Mouse (Mus musculus): ENCODE measurements around the gene Btbd2.
A peak's percentile ranks its signal among the peaks of the same experiment; 100 is the strongest.

The Btbd2 gene

DNA sequence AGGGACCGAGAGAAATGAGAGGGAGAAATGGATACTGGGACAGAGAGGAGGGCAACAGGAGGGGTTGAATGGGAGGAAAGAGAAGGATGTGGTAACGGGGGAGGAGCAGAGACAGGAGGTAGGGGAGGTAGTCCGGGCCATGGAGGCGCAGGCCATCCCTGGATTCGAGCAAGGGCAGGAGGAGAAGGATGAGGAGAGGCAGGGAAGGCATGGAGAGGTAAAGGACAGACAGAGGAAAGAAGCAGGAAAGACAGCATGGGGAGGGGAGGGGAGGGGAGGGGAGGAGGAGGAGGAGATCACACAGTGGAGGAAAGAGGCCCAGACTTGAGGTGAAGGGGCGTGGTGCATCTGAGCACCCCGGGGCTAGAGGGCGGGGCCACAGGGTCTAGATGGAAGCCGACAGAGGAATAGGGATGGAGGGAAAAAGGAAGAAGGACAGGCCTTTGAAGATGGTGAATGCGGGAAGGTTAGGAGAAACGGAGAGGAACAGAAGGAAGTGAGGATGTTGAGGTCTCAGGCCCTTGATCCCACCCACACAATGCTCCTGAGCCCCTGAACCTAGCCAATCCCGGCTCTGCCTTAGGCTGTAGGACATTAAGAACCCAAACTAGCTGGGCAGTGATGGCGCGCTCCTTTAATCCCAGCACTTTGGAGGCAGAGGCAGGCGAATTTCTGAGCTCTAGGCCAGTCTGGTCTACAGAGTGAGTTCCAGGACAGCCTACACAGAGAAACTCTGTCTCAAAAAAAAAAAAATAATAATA is at the start of gene Btbd2:
Gene Btbd2, minus strand, starts transcription at position 209 of the 761 bp plus-strand sequence.
- DNase-seq (ENCODE audit: low spot score), result no peak

DNA sequence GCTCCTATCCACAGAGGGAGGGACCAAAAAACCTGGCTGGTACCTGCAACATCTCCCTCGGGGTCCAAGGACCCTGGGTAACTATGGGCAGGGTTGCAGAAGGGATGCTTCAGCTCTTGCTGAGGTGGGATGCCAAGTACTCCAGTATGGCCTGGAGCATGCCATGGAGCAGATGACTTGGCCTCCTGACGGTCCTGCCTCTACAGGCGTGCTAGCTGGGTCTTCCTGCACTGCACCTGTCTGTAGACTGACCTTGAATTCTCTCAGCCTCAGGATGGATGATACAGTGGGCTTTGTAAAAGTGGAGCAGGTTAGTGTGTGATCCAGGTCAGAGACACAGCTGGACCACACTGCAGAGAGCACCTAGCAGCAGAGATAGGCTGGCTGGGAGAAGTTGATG is 48.6 kb upstream of the Btbd2 start:
- DNase-seq (ENCODE audit: low spot score), result no peak

DNA sequence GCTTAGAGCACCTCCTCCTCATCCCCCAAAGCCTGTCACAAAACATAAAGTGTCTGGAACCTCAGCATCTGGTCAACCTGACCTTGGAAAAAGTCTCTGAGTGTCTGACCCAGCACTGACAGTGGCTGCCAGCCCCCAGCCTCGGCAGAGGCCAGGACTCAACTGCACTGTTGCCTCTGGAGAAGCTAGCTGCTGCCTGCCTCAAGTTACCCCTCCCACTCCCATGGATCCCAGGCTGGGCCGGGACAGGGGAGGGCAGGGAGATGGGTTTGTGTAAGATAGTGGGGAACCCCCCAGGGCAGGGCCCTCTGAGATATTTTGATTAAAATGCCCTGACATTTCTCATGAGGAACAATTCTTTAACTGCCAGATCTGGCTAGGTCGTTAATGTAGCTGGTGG is 48.2 kb upstream of the Btbd2 start:
- DNase-seq (ENCODE audit: low spot score), result no peak

DNA sequence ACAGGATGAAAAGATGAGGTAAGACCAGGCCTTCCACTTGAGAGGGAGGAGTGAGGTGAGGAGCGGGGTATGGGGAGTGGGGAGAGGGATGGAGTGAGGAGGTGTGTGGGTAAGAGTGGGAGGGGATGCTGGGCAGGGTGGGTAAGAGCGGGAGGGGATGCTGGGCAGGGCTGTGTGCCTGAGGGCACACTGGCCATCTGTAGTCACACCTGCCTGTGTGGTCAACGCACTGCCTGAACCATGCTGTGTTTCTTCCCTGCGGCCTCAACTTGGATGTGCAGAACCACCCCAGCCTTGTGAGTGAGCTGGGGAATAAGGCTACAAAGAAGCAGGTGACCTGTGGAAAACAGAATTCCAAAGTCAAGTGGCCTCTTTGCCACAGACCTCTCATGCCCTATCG is 47.5 kb upstream of the Btbd2 start:
- DNase-seq (ENCODE audit: low spot score), result no peak

DNA sequence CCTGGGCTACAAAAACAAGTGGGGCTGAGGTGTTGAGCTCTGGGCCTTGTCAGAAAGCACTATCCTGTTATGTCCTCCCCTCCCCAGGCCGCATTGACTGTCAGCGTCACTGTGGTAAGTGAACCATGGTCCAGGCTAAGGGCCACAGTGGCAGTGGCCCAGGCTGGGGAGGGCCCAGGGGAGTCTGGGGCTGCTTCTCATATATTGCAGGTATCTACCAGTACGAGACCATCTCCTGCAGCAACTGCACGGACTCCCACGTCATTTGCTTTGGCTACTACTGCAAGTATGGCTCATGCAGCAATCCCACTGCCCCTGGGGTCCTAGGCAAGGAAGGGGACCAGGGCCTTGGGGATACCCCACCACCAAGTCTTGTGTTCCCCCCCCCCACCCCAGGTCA is 46.8 kb upstream of the Btbd2 start:
- DNase-seq (ENCODE audit: low spot score), result no peak

DNA sequence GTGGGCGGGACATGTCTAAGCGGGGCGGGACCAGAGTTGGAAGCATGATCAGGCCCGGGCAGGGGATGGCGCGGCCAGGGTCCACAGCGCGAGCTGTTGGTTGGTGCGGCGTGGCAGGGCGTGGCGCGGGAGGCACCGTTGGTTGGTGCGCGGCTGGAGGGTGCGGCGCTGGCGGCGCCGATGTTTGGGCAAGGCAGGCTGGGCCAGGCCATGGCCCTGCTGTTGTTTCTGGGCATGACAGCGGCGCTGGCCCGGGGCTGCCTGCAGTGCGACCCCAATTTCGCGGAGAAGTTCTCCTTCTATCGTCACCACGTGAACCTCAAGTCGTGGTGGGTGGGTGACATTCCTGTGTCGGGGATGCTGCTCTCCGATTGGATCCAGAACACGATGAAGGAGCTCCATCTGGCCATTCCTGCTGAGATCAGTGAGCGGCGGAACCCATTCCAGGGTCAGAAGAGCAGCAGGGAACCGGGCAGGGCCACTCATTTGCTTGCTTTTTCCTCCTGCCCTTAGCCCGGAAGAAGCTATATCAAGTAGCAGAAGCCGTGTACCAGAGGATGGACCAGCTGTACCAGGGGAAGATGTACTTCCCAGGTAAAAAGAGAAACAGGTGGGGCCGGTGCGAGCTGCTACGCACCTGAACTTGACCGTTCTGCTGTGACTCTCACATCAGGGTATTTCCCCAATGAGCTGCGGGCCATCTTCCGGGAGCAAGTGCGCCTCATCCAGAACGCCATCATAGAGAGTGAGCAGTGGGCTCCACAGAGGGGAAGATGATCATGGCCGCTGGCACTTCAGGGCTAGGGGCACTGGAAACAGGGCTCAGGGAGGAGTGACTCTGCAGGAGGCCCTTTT is 45.9 kb upstream of the Btbd2 start:
- DNase-seq (ENCODE audit: low spot score), result peak; percentile 96

DNA sequence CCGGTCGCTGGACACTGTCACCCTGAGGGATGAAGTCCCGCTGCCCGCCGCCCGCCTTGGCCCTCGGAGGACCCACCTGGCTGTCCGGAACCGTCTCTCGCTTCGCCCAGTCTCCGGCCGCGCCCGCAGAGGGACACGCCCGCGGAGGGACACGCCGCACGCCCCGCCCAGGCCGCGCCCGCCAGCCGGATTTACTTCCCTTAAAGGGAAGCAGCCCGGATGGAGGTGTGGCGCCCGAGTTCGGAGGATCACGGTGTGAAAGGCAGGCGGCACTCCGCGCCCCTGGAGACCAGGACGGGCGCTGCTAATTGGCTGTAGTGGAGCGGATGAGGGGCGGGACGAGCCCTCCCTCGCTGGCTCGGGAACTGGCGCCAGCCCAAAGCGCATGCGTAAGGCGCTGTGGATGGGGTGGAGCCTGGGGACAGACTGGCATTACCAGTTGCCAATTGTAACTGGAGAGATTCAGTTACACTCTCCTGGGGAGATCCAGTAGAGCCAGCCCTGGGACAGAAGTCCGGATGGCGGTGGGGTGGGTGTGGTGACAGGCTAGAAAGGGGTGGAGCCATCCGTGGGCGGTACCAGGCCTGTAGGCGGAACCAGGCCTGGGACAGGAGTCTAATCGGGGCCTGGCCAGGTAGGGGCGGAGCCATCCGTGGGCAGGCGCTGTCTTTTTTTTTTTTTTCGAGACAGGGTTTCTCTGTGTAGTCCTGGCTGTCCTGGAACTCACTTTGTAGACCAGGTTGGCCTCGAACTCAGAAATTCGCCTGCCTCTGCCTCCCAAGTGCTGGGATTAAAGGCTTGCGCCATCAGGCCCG is 45.1 kb upstream of the Btbd2 start, which contains the start of the genes Mob3a and Izumo4:
Gene Mob3a, minus strand, starts transcription at position 257 of the 815 bp plus-strand sequence.
Gene Izumo4, plus strand, starts transcription at position 464 of the 815 bp plus-strand sequence.
- DNase-seq (ENCODE audit: low spot score), result peak; percentile 97

DNA sequence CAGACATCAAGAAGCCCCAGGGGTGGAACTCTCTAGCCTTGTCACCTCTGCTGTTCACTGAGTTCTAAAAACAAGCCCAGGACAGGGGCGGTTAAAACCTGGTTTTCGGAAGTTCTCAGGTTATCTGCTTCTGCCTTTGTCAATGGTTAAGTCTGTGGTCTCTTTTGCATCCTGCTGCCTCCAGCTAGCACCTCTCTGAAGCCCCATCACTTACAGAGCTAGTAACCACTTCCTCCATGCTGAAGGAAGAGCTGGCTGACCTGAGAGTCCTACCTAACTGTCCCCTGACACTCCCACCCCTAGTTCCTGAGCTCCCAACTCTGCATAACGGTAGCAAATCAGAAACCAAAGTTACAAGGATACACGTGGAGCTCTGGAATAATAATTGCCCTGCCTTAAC is 43.9 kb upstream of the Btbd2 start:
- DNase-seq (ENCODE audit: low spot score), result no peak

DNA sequence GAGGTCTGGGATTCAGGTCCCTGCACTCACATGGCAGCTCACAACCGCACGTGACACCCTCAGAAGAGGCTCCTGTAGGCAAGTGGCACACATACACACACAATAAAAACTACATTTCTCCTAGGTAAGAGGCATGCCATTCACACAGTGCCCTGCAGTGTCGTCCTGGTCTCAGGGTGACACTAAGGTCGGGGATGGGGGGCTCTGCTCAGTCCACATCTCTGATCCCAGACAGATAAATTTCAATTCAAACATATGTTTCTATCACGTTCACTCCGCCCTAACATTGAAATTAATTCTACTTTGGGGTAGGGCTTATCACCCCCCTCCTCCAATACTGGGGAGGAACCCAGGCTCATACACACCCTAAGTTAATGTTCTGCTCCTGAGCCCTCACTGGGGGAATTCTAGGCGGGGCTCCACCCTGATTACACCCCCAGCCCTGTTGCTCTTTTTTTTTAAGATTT is 43.2 kb upstream of the Btbd2 start:
- no peak for DNase-seq (ENCODE audit: low spot score)

DNA sequence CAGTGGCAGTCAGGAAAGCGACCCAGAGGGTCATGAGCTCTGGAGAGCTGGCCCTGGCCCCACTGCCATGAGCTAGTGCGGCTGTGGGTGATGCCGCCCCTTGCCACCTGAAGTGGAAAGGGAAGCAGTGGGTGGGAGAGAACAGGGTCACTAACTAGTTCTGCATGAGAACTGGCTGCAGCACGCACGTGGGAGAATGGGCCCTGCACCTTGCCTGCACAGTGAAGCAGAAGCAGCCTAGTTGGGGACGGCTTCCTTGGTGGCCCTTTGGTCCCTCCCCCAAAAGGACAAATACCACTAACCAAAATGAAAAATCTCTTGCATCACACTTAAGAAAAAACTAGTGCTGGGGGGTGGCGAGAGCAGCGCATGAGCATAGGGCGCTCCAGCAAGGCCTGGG is 41.7 kb upstream of the Btbd2 start:
- DNase-seq (ENCODE audit: low spot score), result no peak

DNA sequence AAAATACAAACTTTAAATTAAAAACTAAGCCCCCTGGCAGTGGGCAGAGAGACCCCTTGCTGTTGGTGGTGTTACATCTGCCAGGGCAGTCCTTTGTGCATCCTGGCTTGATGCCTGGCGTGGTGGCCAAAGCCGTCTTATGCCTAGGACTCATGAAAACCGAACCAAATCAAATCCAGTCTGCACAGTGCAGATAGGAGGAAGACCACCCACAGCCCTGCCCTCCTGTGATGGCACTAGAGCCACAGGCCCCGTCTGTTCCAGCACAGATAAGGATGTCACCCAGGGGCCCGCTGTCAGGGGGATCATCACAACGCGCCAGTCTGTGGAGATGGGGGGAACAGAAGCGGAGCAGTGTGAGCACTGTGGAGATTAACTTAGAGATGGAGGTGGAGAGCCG is 40.9 kb upstream of the Btbd2 start:
- DNase-seq (ENCODE audit: low spot score), result no peak

DNA sequence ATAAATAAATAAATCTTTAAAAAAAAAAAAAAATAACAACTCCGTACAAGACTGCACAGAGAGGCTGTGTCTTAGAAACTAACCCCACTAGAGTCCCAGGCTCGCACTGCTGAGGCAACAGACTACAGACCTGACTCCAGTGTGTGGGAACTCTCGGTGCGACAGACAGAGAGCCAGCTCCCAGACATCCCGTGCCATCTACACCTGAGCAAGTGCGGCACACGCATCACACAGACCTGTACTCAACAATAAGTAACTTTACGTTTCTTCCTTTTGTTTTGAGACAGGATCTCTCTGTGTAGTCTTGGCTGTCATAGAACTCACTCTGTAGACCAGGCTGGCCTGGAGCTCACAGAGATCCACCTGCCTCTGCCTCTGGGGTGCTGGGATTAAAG is 40.5 kb upstream of the Btbd2 start:
- no peak for DNase-seq (ENCODE audit: low spot score)

DNA sequence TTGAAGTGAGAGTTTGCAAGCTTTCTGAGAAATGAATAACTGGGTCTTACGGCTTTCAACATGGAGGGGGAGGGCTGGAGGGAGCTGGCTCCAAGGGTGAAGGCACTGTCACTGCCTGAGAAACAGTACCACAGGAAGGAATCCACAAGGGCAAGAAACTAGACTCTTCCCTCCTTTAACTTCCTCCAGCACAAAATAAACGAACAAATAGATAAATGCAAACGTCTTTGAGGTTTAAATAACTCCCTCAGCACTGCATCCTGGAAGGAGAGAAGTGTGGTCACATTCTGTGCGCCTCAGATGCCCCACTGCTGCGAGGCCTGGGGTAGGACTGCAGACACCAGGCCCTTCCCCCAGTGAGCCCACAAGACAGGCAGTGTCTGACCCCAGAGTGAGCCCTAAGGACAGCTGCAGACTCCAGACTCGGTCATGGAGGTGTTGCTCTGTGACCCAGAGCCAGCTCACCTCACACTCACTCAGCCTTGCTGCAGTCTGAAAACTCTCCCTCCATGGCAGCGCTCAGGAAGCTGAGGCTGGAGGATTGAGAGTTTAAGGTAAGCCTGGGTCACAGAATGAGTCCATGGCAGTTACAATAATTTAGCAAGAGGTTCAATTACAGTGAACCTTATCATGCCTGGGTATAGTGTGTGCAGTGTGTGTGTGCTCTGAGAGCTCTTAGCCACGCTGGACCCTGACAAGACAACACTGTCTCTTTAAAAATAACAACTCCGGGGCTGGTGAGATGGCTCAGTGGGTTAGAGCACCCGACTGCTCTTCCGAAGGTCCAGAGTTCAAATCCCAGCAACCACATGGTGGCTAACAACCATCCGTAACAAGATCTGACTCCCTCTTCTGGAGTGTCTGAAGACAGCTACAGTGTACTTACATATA is 39.9 kb upstream of the Btbd2 start:
- DNase-seq (ENCODE audit: low spot score), result no peak

DNA sequence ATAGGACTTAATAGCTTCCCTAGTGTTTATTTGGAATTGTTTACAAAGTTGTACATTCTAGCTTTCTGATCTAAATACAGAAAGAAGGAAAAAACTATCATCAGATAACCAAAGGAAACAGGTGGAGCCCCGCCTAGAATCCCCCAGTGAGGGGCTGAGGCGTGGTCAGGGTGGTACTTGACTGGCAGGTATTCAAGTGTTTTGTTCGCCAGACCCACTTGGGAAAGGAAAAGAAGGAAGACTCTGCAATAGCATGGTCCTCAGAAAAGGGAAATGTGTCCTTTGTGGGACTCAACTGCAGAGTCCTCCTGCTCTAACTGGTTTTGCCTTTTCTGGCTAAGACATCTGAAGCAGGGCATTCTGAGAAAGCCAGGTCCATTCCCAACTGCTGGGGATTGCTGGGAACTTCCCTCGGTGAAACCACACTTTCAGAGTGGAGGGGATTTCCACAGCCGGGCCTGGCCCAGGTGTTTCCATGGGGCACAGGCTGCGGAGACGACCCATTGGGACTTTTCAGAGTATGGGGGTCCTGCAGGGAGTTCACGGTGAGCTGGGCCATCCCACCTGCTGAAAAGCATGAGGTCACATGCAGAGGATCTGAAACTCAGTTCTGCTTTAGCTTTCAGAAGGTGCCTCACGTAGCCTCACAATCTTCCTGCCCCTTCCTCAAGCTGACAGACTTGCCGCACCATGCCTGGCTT is 39.1 kb upstream of the Btbd2 start:
- DNase-seq (ENCODE audit: low spot score), result no peak

DNA sequence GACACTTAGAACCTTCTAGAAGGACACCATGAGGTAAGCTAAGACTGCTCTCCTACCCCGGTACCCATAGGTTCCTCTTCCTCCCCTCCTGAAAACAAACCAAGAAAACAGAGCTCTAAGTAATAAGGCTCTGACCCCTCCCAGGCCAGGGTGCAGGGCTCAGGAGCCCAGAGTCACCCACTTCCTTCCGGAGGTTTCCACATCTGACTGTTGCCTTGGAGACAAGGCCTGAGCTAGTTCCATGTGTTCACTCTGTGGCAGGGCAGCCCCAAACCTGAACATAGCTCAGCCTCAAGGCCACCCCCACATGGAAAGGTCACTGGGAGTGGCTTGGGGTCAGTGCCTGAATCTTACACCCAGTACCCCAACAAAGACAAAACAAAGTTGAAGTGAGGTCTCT is 38.3 kb upstream of the Btbd2 start:
- DNase-seq (ENCODE audit: low spot score), result no peak

DNA sequence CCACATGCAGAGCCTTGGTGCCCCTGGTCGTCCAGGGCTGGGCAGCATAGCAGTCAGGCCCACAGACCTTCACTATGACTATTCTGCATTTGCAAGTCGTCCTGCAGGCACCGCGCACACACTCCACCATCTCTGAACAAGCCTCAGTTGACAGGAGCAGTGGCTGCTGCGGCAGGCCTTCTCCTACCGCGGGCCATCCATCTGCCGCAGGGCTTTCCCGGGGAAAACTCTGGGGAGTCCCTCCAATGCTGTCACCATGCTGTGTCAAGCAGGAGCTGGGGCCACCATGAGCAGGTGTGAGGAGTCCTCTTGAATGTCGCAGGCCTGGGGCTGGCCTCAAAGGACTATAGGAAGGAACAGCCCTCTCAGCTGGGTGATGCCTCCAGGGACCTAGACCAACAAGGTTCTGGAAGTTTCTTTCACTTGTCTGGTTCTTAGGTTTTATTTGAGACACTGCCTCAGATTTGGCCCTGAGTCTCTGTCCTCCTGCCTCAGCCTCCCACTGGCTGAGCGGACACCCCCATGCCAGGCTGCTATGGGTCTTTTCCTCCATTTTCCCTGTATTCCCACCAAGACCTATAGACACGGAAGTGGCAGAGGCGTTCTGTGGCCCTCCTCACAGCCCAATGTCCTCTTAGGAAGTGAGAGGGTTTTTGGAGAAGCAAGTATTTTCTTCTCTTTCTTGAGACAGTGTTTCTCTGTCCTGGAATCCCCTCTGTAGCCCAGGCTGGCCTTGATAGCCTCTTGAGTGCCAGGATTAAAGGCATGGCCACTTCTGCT is 37.5 kb upstream of the Btbd2 start:
- no peak for DNase-seq (ENCODE audit: low spot score)

DNA sequence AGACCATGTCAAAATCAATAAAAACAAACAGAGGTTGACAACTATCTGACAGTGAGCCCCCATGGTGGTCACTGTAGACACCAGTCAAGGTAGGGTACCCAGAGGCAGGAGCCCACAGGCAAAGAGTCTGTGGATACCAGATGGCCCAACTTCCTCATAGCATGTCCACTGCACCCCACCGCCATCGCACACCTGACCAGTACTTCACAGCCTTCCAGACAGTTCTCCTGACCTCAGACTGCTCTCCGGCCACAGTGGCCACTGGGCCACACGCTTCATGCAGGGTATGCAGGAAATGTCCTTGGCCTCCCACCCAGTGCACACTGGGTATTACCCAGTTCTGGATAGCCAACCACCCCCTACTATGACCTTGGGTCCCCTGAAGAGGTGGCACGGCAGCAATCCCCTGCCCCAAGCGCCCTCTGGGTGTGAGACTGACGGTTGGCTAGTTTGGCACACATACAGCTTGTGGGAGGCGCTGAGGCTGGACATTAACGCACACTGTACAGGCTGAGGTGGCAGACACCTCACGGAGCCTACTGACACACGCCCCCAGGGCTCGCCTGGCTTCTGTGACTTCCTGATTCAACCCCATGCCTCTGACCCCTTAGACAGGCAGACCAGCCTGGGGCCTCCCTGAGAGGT is 36.7 kb upstream of the Btbd2 start:
- no peak for DNase-seq (ENCODE audit: low spot score)

DNA sequence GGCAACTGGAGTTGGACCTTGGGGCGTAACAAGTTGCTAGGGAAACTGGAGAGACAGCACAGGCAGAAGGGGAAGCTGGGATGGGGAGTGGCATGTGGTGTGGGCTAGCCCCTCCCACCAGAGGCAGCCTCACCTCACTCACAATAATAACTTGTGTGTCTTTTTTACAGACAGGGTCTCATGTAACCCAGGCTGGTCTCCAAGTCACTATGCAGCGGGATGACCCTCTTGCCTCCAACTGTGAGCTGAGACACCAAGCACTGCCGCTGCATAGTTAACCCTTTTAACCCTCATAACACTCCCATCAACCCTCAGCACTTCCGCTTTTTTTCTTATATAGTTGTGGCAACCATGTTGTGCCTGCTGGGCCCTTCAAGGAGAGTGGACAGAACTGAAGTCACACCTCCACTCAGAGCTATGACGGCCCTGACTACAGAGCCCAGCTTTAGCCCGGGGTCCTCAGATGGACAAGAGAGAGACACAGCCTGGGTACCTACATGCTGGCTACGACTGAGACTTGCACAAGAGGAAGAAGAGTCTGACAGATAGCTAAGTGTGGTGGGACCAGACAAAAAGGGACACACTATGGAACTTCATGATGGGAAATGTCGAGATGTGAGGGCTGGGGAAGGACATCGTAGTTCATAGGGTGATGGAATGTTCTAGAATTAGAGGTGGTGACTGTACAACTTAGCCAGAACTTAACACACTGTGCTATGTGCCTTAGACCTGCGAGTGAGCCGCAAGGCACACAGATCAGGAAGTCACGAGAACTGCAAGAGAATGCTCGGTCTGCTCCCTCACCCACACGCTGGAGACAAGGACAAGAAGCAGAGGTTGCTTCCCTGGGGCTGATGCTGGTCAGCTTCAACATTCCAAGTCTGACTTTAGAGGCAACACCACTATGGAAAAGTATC is 35.6 kb upstream of the Btbd2 start:
- no peak for DNase-seq (ENCODE audit: low spot score)

All from layer of hippocampus, adult 9-10 months (tissue).